Mouse (Mus musculus) embryonic facial prominence, embryonic 15.5 days (tissue): ENCODE results near the gene Ftl1. TPM values are rescaled to one million over a fixed set of nuclear protein-coding genes. Genes with fewer than 3 reads are reported as not detected.

Experiments used
- ATAC-seq: fragments of 200-750 bp; cut with Nextera tagmentation; 2 replicates; pipeline ENCODE4 v1.8.0; 2017; ENCODE audit warnings: low read depth, moderate TSS enrichment; ENCODE audit not compliant: insufficient number of reproducible peaks, low FRiP score, low TSS enrichment
- H3K27ac ChIP-seq: fragments of 300-500 bp; sonication (generic); replicated peaks from 2 replicates; pipeline ENCODE4 v1.5.1; 2015; ENCODE audit warnings: mild to moderate bottlenecking, inconsistent platforms
- H3K27me3 ChIP-seq: fragments of 300-500 bp; sonication (generic); 2 replicates; pipeline ENCODE4 v1.6.1; 2015; ENCODE audit warnings: inconsistent platforms
- H3K36me3 ChIP-seq: fragments of 300-500 bp; sonication (generic); 2 replicates; pipeline ENCODE4 v1.6.1; 2015; ENCODE audit warnings: mild to moderate bottlenecking, inconsistent platforms
- H3K4me1 ChIP-seq: fragments of 300-500 bp; sonication (generic); 2 replicates; pipeline ENCODE4 v1.6.1; 2015; ENCODE audit warnings: inconsistent platforms
- H3K4me2 ChIP-seq: fragments of 300-500 bp; sonication (generic); replicated peaks from 2 replicates; pipeline ENCODE4 v1.6.1; 2015; ENCODE audit warnings: mild to moderate bottlenecking, inconsistent platforms
- H3K4me3 ChIP-seq: fragments of 300-500 bp; sonication (generic); replicated peaks from 2 replicates; pipeline ENCODE4 v1.5.1; 2015; ENCODE audit warnings: mild to moderate bottlenecking, inconsistent platforms
- H3K9ac ChIP-seq: fragments of 300-500 bp; sonication (generic); 2 replicates; pipeline ENCODE4 v1.6.1; 2015; ENCODE audit warnings: inconsistent platforms
- H3K9me3 ChIP-seq: fragments of 300-500 bp; sonication (generic); replicated peaks from 2 replicates; pipeline ENCODE4 v1.6.1; 2016; ENCODE audit warnings: inconsistent platforms
- WGBS: fragments of 180-500 bp; shearing (Covaris S2); methylation state at CpG from one replicate; pipeline ENCODE4 v1.1.7; 2015; 5-methylcytosine and 5-hydroxymethylcytosine counted together
- microRNA-seq: library from miRNA; unstranded; fragments of <30 nt; microRNA quantifications from one replicate; pipeline ENCODE4, GENCODE M21; 2016; ENCODE audit warnings: borderline number of aligned reads
- polyA plus RNA-seq: library from polyadenylated mRNA; unstranded; fragments of >200 nt; fragmentation: Nextera tagmentation; extraction: Ambion mirVana; gene quantifications from 2 replicates; pipeline ENCODE4 v1.2.1, GENCODE M21; 2015

The Ftl1 gene
- polyA plus RNA-seq, 1 experiment from 2014 or later, result 4,755 TPM

GRCm38 (mm10) chr7:45408949-45409348 lies 50.7 kb downstream of the Ftl1 start:
- ATAC-seq, result no peak

GRCm38 (mm10) chr7:45408351-45408750 lies 51.3 kb downstream of the Ftl1 start:
- WGBS, result 64% methylated on average over 7 of the region's 7 CpGs
- ATAC-seq, result no peak
- no peaks in the 10 kb centered on the region for H3K36me3 ChIP-seq
- no peak overlapping the region for H3K4me2 ChIP-seq
- H3K27ac ChIP-seq, result no peak overlapping the region
- H3K27me3 ChIP-seq, result peaks cover 75% of the 10 kb centered on the region
- no peak overlapping the region for H3K9ac ChIP-seq
- no peak overlapping the region for H3K4me3 ChIP-seq
- H3K4me1 ChIP-seq, result peaks cover 23% of the 10 kb centered on the region
- H3K9me3 ChIP-seq, result no peaks in the 10 kb centered on the region

More at GRCm38 (mm10) chr7:45408949-45409348, 50.7 kb downstream of the Ftl1 start:
- Histone ChIP-seq H3K27me3 (peaks cover 79% of the 10 kb centered on the region), H3K9ac (no peak overlapping the region), H3K27ac (no peak overlapping the region), H3K9me3 (no peaks in the 10 kb centered on the region), H3K4me3 (no peak overlapping the region), H3K4me1 (peaks cover 29% of the 10 kb centered on the region), H3K4me2 (no peak overlapping the region), H3K36me3 (no peaks in the 10 kb centered on the region)
- 86% methylated on average over 17 of the region's 17 CpGs for WGBS

Small RNA genes lying within 50 kb of the gene (microRNA-seq; reads per million reads assigned to microRNA genes)
- not detected for gene Gm22133

Other genes starting within 250 kb of the Ftl1 start
- 30.7 and 38.5 TPM in 2 replicates for gene Dkkl1, start 247.7 kb downstream of the Ftl1 start, polyA plus RNA-seq
- 141 and 148 TPM in 2 replicates for gene Tead2, start 244.1 kb downstream of the Ftl1 start, polyA plus RNA-seq
- gene Cd37, start 220.8 kb downstream of the Ftl1 start, polyA plus RNA-seq, result 4.8 and 4.9 TPM in 2 replicates
- gene Slc6a16, start 218.8 kb downstream of the Ftl1 start, polyA plus RNA-seq, result 0.13 and 0.27 TPM in 2 replicates
- not detected in 2 replicates for gene Slc6a21, start 182.4 kb downstream of the Ftl1 start, polyA plus RNA-seq
- gene Trpm4, start 126.1 kb downstream of the Ftl1 start, polyA plus RNA-seq, result 21.9 and 23.9 TPM in 2 replicates
- gene Hrc, start 124.6 kb downstream of the Ftl1 start, polyA plus RNA-seq, result 8.7 and 10.6 TPM in 2 replicates
- gene Ppfia3, start 92.9 kb downstream of the Ftl1 start, polyA plus RNA-seq, result 8.5 and 10.1 TPM in 2 replicates
- gene Lin7b, start 89.3 kb downstream of the Ftl1 start, polyA plus RNA-seq, result 3.8 and 4.0 TPM in 2 replicates
- 212 and 214 TPM in 2 replicates for gene Snrnp70, start 64.1 kb downstream of the Ftl1 start, polyA plus RNA-seq
- gene Kcna7, start 54.2 kb downstream of the Ftl1 start, polyA plus RNA-seq, result 0.22 and 0.36 TPM in 2 replicates
- 3.7 and 4.9 TPM in 2 replicates for gene Ntf5, start 46.2 kb downstream of the Ftl1 start, polyA plus RNA-seq
- gene Lhb, start 39.1 kb downstream of the Ftl1 start, polyA plus RNA-seq, result 2.0 and 4.8 TPM in 2 replicates
- gene Gys1, start 25.0 kb downstream of the Ftl1 start, polyA plus RNA-seq, result 40.6 and 42.0 TPM in 2 replicates
- 146 and 159 TPM in 2 replicates for gene Ruvbl2, start 21.8 kb downstream of the Ftl1 start, polyA plus RNA-seq
- gene Bax, start 7.0 kb upstream of the Ftl1 start, polyA plus RNA-seq, result 156 and 158 TPM in 2 replicates
- 1.1 and 1.8 TPM in 2 replicates for gene Tulp2, start 22.0 kb upstream of the Ftl1 start, polyA plus RNA-seq
- gene Gm45808, start 26.9 kb upstream of the Ftl1 start, polyA plus RNA-seq, result not detected in 2 replicates
- 4.4 and 5.1 TPM in 2 replicates for gene Dhdh, start 28.9 kb upstream of the Ftl1 start, polyA plus RNA-seq
- 258 and 262 TPM in 2 replicates for gene Nucb1, start 50.5 kb upstream of the Ftl1 start, polyA plus RNA-seq
- gene Ppp1r15a, start 66.4 kb upstream of the Ftl1 start, polyA plus RNA-seq, result 27.5 and 29.6 TPM in 2 replicates
- gene Plekha4, start 66.4 kb upstream of the Ftl1 start, polyA plus RNA-seq, result 7.5 and 7.6 TPM in 2 replicates
- 2.1 and 3.3 TPM in 2 replicates for gene Hsd17b14, start 95.0 kb upstream of the Ftl1 start, polyA plus RNA-seq
- gene Bcat2, start 110.3 kb upstream of the Ftl1 start, polyA plus RNA-seq, result 63.0 and 65.1 TPM in 2 replicates
- gene Fgf21, start 155.6 kb upstream of the Ftl1 start, polyA plus RNA-seq, result 0.95 and 1.2 TPM in 2 replicates
- 4.8 and 5.3 TPM in 2 replicates for gene Fut1, start 157.4 kb upstream of the Ftl1 start, polyA plus RNA-seq
- gene Izumo1, start 161.9 kb upstream of the Ftl1 start, polyA plus RNA-seq, result 0.38 and 0.41 TPM in 2 replicates
- gene Rasip1, start 167.6 kb upstream of the Ftl1 start, polyA plus RNA-seq, result 14.5 and 15.3 TPM in 2 replicates
- gene Mamstr, start 180.1 kb upstream of the Ftl1 start, polyA plus RNA-seq, result 20.0 and 21.4 TPM in 2 replicates
- gene Fut2, start 206.5 kb upstream of the Ftl1 start, polyA plus RNA-seq, result 6.3 and 6.5 TPM in 2 replicates
- gene Ntn5, start 224.1 kb upstream of the Ftl1 start, polyA plus RNA-seq, result 10.8 and 11.7 TPM in 2 replicates
- gene Sec1, start 234.5 kb upstream of the Ftl1 start, polyA plus RNA-seq, result 9.6 and 11.1 TPM in 2 replicates
- 17.2 and 17.7 TPM in 2 replicates for gene Car11, start 240.0 kb upstream of the Ftl1 start, polyA plus RNA-seq
- gene Dbp, start 245.2 kb upstream of the Ftl1 start, polyA plus RNA-seq, result 6.8 and 7.0 TPM in 2 replicates